Mouse (Mus musculus) adrenal gland, adult 18-20 months (tissue): ENCODE data around the gene Tnfrsf17. TPM values are rescaled to one million over a fixed set of nuclear protein-coding genes. Genes with fewer than 3 reads are reported as not detected.
"Not testable (repeated sequence)": the region's sequence is repeated elsewhere in the genome, so short reads cannot be mapped to it uniquely, and the experiment has no call there.

Experiments used
- DNase-seq, 2 experiments: peaks; one replicate each; pipeline ENCODE4 v3.0.0; 2021 to 2022; ENCODE audit warnings: low spot score in 2 of 2
- long read RNA-seq, 2 experiments: library from polyadenylated mRNA; stranded (forward); transcript quantifications; one replicate each; pipeline ENCODE4 v2.0.0; 2021
- total RNA-seq, 2 experiments: library from RNA; stranded (reverse); gene quantifications; 1 replicate in 1 of 2; 2 replicates in 1 of 2; pipeline ENCODE4 v1.2.3; 2021

Tnfrsf17 gene
- total RNA-seq: not detected
- long read RNA-seq, experiment 1: 0 reads
- long read RNA-seq, experiment 2: 0 reads

DNA sequence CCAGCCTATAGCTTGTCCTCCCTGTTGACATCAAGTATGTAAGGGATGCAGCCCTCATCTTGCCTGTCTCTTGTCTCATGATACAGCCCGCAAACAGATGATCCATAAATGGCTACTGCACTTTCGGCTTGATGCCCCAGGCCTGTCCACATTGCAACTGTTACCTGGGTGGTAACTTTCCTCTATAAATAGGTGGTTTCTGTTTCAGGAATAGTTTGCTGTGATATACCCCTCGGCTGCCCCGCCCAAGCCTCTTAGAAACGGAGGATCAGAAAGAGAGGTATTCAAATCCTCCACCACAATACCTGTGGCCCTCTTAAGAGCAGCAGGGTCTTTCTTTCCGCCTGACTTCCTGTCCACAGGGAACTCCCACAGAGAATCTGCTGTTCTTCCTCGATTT, at the start of gene Tnfrsf17:
TSS of gene Tnfrsf17 (plus strand) at position 301 of the 400 bp plus-strand sequence.
- DNase-seq: no peak

DNA sequence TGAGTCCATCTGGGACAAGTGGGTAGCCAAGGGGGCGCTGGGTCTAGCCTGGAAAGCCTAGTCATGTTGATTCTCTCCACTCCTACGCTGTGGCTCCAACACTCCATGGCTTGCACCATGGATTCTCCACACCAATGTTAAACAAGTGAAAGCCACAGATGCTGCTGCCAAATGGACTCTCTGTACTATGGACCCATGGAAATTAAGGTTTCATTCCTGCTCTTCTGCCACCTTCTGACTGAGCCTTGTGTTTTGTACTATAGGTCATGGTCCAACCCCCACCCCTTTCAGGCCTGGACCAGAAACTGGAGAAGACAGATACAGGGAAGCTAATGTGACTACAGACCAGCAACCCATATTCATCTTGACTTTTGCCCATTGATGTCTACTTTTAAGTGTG, 47.1 kb upstream of the Tnfrsf17 start:
- DNase-seq: no peak

DNA sequence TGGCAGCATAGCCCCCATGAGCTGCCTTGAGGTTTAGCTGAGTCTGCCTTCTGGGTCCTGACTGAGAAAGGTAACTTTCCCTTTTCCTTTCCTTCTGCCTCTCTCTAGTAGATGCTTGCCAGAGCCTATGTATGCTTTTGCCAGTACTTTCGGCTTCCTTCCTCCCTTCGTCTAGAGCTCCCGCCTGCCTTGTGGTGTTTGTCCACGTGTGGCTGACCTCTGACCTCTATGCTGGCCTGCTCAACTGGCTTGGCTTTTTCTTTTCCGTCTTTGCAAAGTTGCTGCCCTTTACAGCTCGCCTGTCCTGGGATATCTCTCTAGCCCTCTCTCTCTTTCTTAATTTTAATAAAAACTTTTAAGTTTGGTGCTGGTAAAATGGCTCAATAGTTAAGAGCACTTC, 43.8 kb upstream of the Tnfrsf17 start:
- DNase-seq: no peak

DNA sequence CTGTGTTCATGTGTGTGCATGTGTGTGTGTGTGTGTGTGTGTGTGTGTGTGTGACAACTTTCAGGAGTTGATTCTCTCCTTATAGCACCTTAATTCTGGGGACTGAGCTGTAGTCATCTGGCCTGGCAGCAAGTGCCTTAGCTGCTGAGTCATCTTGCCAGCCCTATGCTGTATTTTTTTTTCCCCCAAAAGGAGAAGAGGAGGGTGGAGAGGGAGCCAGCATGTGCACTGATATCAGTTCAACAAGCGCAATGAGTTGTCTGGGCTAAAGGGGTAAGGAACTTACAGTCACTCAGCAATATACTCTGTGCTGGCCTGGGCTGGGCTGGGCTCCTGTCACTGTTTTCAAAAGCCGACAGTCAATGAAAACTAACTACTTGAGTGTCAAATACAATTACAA, 43.0 kb upstream of the Tnfrsf17 start:
- no peak for DNase-seq

DNA sequence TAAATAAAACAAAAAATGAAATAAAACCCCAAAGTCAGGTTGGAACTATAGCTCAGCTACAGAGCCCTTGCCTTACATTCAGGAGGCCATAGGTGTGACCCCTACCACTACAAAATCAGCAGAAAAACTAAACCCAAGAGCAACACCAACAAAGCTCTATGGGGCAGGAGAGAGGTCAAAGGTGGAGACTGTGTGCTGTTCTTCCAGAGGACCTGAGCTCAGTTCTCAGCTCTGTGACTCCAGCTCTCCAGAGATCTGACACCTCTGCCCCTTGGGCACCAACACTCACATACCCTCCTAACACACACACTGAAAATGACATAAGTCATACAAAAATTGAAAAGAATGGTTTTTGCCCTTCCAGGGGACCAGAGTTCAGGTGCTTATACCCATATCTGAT, 42.5 kb upstream of the Tnfrsf17 start:
- no peak for DNase-seq

DNA sequence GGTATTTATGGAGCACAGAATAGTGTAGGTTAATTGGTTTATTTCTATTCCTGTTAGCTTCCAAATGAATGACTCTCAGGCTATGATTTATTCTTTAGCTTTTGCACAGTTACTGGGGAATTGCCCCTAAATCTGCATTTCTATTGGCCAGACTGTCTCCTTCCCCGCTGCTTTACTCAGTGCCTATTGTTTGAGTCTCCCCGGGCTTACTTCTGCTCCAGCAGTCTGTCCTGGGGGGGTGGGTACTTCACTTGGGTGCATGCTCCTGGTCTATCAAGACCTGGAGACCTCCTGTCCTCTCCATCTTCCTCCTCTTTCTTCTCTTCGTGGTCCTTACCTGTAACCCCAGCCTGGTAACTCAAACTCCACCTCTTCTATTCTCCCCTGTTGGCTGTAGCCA, 36.7 kb upstream of the Tnfrsf17 start:
- no peak for DNase-seq

DNA sequence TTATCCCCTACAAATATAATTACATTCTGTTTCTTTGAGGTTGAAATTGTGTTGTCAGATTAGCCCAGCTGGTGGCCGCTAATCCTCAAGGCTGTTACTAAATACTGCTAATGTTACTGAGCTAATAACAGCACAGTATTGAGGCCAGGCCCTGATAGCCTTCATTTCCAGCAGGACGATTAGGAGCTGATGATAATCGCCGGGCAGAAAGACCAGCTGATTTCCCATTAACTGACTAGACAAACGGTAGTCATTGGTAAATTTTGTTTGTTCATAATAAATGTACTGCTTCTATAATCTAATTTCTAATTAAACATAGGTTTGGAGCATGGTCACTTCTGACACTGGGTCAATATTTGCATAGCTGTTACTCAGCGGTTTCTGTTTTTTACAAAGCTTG, 34.8 kb upstream of the Tnfrsf17 start:
- no peak for DNase-seq

DNA sequence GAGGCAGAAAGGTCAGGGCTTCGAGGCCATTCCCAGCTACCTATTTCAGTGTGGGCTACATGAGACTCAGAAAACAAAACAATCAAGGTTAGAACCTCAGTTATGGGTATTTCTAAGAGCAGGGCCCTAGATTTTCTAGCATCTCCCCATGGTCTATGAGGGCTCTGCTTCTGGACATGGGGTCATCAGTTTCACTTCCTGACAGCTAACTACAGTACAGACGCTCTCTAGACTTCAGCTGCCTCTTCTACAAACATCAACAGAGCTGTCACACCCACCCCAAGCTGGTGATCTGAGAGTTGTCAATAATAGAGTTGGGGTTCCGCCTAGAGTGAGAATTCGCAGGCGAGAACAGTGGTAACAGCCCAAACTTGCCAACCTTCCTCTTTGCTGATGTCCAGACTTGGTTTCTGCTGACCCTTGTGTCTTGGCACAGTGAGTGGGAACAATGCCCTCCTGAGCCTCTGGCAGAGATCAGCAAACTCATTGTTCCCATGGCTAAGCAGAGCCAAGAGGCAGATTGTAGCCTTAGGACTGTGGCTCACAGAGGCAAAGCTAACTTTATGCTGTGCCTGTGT, 30.9 kb upstream of the Tnfrsf17 start:
- DNase-seq: no peak

DNA sequence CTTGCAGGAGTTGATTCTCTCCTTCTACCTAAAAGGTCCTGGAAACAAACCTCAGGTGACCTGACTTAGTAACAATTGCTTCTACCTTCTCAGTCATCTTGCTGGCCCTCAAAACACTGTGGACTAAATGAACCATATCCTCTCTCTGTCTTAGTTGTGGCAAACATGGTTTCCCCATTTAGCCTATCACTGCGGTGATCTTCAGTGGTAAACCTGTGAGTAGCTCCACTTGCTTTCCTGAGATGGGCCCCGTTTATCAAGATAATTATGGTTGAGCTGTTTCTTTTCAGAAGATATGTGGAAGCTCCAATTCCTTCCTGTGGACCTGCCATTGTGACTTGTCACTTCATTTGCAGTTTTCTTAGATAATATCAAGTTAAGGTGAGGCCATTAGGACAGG, 28.7 kb upstream of the Tnfrsf17 start:
- DNase-seq: no peak

DNA sequence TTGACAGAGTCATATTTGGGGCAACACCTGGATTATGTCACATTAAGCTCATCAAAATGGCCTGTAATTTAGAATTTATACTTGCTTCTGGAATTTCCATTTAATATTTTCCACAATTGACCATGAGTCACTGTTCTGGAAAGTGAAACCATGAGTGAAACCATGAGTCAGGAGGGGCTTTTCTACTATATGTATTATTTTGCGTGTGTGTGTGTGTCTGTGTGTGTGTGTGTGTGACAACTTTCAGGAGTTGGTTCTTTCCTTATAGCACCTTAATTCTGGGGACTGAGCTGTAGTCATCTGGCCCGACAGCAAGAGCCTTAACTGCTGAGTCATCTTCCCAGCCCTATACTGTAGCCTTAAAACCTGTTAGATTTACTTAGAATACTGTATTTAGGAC, 27.7 kb upstream of the Tnfrsf17 start:
- DNase-seq: no peak

DNA sequence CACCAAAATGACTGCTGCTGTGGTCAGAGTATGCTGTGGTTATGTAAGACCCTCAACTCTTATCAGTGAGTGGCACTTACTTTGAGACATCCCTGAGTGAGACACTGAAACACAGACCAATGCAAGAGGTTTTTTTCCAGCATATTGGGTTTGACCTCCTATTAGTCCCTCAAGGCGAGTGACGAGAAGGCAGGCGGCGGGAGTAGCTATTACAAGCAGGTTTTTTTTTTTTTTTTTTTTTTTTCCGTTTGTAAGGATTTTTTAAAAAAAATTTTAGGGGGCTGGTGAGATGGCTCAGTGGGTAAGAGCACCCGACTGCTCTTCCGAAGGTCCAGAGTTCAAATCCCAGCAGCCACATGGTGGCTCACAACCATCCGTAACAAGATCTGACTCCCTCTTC, 24.7 kb upstream of the Tnfrsf17 start:
- not testable (repeated sequence) for DNase-seq

DNA sequence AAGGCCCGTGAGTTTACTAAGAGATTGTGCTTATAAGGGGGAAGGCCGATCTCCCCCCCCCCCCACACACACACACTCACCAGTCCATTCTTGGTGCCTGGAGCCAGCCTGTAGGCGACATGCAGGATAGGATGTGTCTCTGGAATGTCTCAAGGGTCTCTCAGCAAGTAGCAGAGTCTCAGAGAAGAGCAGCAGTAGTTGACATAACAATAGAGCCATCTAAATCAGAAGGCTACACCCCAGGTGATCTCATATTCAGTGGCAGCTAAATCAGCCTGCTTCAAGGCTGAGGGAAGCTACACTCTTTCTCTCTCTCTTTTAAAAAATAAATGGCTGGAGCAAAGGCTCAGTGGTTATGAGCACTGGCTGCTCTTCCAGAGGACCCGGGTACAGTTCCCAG, 18.0 kb upstream of the Tnfrsf17 start:
- not testable (repeated sequence) for DNase-seq

DNA sequence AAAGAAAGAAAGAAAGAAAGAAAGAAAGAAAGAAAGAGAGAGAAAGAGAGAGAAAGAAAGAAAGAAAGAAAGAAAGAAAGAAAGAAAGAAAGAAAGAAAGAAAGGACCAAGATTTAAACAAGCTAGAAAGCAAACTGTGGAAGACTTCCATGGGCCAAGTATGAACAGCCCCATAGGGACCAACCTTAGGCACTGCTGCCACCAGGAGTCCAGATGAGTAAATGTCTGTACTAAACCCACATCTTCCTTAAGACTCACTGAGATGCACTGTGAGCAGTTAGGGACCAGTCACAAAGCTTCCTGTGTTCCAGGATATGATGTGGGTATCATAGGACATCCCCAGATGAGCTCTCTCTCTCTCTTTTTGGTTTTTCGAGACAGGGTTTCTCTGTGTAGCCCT, 15.9 kb upstream of the Tnfrsf17 start:
- DNase-seq: not testable (repeated sequence)

DNA sequence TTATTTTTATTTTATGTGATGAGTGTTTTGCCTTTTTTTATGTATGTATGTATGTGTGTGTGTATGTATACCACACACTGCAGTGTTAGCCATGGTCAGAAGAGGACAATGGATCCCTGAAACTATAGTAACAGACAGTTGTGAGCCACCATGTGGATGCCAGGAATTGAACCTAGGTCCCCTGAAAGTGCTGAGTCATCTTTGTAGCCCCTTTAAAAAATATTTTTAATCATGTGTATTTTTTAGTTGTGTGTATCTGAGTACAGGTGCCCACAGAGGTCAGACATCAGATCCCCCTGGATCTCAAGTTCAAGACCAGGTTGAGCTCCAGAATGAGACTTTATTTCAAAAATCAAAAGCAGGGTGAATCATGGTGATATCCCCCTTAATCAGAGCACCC, 9.9 kb upstream of the Tnfrsf17 start:
- no peak for DNase-seq

DNA sequence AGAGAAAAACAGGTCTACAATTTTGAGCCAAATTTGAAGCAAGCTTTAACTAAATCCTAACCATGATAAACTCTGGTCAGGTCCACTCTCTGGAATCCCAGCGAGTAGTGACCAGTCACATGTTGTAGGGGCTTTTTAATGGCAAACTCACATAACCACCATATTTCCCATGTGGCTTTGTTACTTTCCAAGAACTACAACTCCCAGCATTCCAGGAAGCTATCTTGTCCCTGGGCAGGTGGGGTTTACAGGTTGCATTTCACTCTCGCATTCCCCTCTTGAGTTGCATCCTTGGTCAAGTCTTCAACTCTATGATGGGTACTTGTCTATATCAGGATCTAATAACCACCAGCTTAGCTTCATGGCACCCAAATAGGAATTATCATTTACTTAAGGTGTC, 8.1 kb upstream of the Tnfrsf17 start:
- no peak for DNase-seq

DNA sequence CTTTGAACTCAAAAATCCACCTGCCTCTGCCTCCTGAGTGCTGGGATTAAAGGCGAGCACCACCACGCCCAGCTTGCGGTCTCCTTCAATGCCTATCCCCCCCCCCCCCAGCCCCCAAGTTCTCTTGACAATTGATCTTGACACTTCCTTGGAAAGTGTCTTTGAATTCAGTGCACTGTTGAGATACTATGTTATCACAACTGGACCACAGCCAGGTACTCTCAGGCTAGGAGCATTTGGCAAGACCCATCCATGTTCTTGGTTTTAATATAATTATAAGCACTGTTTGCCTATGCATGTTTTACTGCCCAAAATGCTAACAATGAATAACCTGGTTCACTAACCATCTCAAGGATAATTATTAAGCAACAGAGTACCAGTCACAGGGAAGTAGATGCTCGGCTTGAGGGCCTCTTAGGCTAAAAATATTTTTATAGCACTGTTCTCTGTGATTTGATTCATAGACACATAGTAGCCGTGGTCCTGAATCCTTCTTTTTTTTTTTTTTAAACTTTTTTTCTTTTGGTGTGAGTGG, 2.2 kb downstream of the Tnfrsf17 start:
- DNase-seq: no peak

DNA sequence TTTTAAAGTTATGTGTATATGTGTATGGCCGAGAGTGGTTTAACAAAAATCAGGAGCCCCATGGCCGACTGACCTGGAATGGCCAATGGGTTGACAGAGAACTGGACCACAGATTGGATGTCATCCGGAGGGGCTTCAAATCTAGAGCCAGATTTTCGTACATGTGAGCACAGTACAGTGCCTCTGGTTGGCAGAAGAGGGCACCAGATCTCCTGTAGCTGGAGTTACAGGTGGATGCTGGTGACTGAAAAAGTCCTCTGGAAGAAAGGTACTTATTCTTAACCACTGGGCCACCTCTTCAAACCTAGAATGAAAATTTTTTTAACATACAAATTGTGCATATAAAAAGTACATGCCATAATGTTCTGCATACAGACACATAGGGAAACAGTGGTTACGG, 3.1 kb downstream of the Tnfrsf17 start:
- DNase-seq: no peak

DNA sequence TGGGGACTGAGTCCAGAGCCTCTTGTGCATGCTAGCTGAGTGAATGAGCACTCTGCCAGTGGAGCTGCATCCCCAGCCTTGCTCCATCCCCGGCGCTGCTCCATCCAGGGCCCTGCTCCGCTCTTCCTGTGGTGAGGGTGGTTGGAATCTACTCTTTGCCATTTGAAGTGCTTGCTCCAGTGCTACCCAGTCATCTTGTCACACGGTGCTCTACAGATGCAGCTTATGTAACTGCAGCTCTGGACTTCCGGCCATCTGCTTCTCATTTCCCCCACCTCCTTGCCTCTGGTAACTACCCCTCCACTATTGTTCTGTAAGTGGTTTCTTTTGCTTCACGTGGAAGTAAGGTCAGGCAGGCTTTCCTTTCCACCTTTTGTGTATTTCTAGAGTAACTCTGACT, 3.7 kb downstream of the Tnfrsf17 start:
- no peak for DNase-seq

DNA sequence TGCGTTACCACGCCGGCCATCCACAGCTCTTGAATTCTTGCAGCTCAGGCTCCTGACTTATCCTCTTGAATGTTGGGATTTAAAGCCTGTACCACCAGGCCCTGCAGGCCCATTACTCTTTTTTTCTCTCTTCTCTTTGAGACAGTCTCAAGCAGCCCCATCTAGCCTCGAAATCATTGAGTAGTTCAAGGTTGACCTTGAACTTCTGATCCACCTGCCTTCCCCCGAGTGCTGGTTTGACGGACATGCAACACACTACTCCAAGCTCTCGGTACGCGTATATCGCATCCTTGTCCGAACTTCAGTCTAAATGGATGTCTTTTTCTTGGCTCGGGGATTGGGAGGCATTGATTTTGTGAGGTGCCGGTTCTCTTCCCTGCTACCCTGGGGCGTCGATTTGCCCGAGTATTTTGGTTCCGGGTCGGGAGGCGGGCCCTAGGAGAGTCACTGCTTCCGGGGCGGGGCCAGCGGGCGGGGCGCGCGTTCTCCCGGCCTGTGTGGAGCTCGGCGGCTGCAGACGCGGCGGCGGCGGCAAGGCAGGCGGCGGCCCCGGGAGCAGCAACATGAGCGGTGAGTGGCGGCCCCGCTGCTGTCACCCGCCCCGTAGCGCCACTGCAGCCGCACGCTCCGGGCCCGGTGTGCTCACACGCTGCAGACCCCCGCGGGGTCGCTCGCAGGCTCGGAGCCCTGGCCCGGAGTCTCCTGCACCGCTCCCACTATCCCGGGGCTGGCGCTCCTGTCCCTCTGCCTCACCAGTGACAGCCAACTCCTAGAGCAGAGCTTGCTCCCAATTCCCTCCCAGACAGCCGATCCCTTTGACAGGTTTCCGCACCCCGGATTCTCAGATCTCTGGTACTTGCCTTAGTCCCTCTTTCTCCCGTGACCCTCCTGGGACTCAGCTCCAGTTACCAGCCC, 9.1 kb downstream of the Tnfrsf17 start, which contains the start of gene Snx29:
TSS of gene Snx29 (plus strand) at position 500 of the 915 bp plus-strand sequence.
- peak; percentile 99 to 100 for DNase-seq

DNA sequence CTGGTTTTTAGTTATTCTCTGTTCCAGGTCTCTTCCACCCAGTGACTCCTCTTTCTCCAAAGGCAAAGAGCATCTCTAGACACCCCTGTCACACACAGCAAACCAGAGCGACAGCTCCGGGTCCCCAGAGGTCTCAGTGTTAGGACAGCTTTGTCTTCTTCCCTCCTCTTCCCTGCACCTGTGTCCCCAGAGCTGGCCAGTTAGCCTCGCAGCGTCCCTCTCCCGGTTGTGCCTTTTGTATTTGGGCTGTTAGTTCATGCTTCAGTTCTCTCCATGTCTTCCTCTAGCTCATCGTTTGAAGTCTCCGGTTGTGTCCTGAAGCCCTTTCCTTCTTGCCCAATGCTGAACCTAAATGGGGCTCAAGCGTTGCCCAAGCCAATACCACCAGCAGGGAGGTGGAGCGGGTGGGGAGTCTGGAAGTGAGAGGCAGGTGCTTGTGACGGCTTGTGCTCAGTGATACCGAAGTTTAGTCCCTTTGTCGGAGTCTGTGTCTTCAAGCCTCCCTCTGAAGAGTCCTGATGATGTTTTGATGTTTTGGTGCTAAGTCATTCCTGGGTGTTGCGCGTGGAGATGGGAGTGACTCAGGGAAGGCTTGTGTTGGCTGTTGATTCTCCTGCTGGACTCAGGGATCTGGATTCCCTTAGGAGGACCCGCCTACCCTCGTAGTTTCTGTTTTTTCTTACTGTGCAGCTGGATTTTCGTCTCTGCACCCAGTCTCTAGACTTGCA, 9.9 kb downstream of the Tnfrsf17 start:
- peak in 1 of 2 experiments; percentile 9 for DNase-seq

DNA sequence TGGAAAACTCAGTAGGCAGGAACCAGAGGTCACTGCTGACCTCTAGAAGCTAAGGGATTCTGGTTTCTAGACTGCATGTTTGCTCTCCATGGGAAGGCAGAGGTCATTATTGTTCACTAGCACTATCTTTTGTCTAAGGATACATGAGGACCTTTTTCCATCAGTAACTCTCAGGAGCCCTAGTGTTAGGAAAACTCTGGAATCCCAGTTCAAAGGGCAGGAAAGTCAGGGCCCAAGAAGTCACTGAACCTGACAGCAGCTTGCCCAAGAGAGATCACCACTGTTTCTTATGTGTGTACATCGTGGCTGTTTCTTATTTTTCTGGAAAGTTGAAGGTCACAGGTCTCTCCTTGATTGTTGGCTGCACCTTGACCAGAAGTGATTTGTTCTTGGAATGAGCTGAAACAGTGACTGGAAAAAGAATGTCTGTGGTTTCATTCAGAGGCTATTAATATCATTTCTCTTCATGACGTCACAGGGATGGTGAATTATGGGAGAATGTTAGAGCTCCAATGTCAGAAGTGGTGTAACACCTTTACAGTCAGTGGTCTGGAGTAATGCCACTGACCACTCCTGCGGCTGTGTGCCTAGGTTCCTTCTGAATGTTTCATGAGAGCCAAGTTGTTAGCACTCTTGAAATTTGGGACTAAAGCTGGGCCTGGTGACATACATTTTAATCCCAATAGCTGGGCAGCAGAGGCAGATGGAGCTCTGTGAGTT, 16.6 kb downstream of the Tnfrsf17 start:
- no peak for DNase-seq
